Mouse (Mus musculus) kidney, embryonic 16.5 days (tissue): ENCODE measurements at regions not wholly inside any gene's neighbourhood (a gene's known extent, or its start where the extent isn't known, plus 50 kb on each side); places are given as distances from the start of the nearest gene placed in this dataset.

ENCODE experiments used
- ATAC-seq: fragments of 200-750 bp; cut with Nextera tagmentation; 2 replicates; pipeline ENCODE4 v1.8.0; 2017; ENCODE audit warnings: moderate TSS enrichment; ENCODE audit not compliant: low FRiP score, low TSS enrichment
- H3K27ac ChIP-seq: fragments of 300-500 bp; sonication (generic); 2 replicates; pipeline ENCODE4 v1.5.1; 2014; ENCODE audit warnings: low read length
- H3K27me3 ChIP-seq: fragments of 300-500 bp; sonication (generic); 2 replicates; pipeline ENCODE4 v1.6.1; 2014; ENCODE audit warnings: low read length, control low read depth, mixed read lengths; ENCODE audit not compliant: insufficient read depth
- H3K36me3 ChIP-seq: fragments of 300-500 bp; sonication (generic); 2 replicates; pipeline ENCODE4 v1.6.1; 2014; ENCODE audit warnings: low read length, control low read depth, mixed read lengths; ENCODE audit not compliant: insufficient read depth
- H3K4me1 ChIP-seq: fragments of 300-500 bp; sonication (generic); 2 replicates; pipeline ENCODE4 v1.6.1; 2014; ENCODE audit warnings: low read length, control low read depth, mixed read lengths; ENCODE audit not compliant: insufficient read depth
- H3K4me2 ChIP-seq: fragments of 300-500 bp; sonication (generic); replicated peaks from 2 replicates; pipeline ENCODE4 v1.6.1; 2014; ENCODE audit warnings: low read depth, low read length
- H3K4me3 ChIP-seq: fragments of 300-500 bp; sonication (generic); 2 replicates; pipeline ENCODE4 v1.5.1; 2014; ENCODE audit warnings: mild to moderate bottlenecking, low read length
- H3K9ac ChIP-seq: fragments of 300-500 bp; sonication (generic); replicated peaks from 2 replicates; pipeline ENCODE4 v1.6.1; 2014; ENCODE audit warnings: low read length
- H3K9me3 ChIP-seq: fragments of 300-500 bp; sonication (generic); 2 replicates; pipeline ENCODE4 v1.6.1; 2016; ENCODE audit warnings: low read length, control low read depth
- WGBS: fragments of 180-500 bp; shearing (Covaris S2); extraction: QIAGEN DNeasy Blood & Tissue Kit; methylation state at CpG from one replicate; pipeline ENCODE4 v1.1.7; 2014; 5-methylcytosine and 5-hydroxymethylcytosine counted together

DNA sequence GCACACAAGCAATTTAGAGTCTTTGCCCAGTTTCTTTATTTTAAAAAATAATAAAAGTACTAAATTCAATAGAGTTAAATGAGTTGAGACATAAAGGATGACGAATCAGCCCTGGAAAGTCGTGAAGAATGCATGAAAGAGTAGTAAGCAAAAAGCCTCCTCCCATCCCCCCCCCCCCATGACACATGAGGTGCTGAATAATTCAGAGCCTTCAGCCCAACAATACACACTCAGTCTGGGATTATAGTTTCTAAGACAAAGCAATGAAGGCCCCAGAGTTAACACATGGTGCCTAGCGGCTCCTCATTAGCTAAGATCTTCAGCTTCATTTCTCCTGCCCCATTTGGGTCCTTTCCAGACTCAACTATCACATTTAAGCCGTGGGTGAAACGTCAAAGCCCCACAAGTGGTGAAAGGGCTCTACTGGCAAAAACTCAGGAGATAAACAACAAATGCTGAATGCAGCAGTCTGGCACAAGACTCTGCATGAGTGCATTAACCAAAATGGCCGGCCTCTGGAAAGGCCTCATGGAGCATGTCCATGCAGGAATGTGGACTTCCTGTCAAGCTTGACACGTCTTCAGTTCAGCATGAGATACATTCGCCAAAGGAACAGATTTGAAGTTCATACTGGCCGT lies 560.9 kb upstream of the Gm26657 start:
- no peaks in the 10 kb centered on the region for H3K36me3 ChIP-seq
- H3K9me3 ChIP-seq = no peaks in the 10 kb centered on the region
- no peak for ATAC-seq
- no peak overlapping the region for H3K9ac ChIP-seq
- H3K27ac ChIP-seq = no peak overlapping the region
- no peaks in the 10 kb centered on the region for H3K4me1 ChIP-seq
- H3K4me3 ChIP-seq = no peak overlapping the region
- no peak overlapping the region for H3K4me2 ChIP-seq
- 72% methylated on average over 9 of the region's 9 CpGs for WGBS
- H3K27me3 ChIP-seq = no peaks in the 10 kb centered on the region

GRCm38 (mm10) chr4:56161257-56161594 lies 578.6 kb upstream of the Gm26657 start:
- Histone ChIP-seq H3K36me3 (no peaks in the 10 kb centered on the region), H3K9me3 (no peaks in the 10 kb centered on the region), H3K4me2 (no peak overlapping the region), H3K27ac (no peak overlapping the region), H3K4me3 (no peak overlapping the region), H3K27me3 (no peaks in the 10 kb centered on the region), H3K9ac (no peak overlapping the region), H3K4me1 (no peaks in the 10 kb centered on the region)
- no peak for ATAC-seq
- 77% methylated on average over 3 of the region's 3 CpGs for WGBS

DNA sequence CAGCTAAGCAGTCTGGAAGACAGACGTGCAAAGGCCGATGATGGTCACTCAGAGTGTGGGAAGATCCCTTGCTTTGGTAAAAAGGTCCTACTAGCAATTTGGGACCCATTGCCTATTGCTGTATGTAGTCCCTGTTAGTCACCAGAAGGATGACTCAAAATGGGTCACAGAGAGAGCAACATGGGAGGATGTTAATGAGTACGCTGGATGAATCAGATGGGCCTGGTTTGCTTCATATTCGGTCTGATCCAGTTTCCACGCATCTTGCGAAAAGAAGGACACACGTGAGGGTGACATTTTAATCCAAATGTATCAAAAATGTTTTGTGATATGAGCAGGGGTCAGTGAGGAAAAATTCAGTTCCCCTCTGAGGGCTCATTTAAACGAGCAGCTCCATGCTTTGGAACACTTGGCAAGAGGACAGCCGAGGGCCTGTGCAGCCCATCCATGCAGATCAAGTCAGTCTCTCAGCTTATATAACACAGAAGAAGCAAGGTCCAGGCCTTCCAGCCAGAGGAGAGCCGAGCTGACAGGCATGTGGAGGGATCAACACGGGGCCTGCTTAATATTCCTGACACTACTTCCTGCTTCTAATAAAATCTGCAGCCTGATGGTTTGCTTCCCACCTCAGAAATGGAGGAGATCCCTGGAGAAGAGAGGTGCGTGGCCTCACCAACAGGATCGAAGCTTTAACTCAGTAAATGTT lies 579.2 kb upstream of the Gm26657 start:
- WGBS = 77% methylated on average over 13 of the region's 13 CpGs

DNA sequence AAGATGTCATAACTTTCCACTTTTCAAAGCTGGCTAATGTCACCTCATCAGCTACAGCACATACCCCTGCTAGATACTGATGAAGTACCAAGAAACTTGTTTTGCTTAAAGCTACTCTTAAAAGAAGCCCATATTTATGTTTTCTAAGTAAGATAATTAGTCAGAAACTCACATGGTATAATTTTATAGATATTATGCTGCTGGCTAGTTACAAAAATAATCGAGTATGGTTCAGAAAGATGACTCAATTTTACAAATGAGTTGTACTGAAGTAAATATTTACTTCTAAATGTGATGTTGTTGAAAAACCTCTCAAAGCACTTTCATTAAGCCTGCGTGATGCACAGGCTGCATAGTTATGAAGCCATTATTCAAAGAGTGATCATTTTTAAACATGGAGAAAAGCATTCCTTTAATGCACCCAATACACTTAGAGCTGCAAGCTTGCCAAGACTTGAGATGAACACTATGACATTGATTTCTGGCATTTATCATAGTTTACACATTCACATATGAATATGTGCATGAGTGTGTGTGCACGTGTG lies 582.3 kb upstream of the Gm26657 start:
- Histone ChIP-seq H3K4me3 (no peak overlapping the region), H3K27me3 (no peaks in the 10 kb centered on the region), H3K4me1 (no peaks in the 10 kb centered on the region), H3K4me2 (no peak overlapping the region), H3K27ac (no peak overlapping the region), H3K36me3 (no peaks in the 10 kb centered on the region), H3K9ac (no peak overlapping the region), H3K9me3 (no peaks in the 10 kb centered on the region)
- WGBS = 91% methylated on average over 3 of the region's 3 CpGs
- no peak for ATAC-seq

More for the DNA sequence above, 579.2 kb upstream of the Gm26657 start:
- no peak overlapping the region for H3K9ac ChIP-seq
- no peaks in the 10 kb centered on the region for H3K27me3 ChIP-seq
- ATAC-seq = no peak
- no peak overlapping the region for H3K27ac ChIP-seq
- H3K9me3 ChIP-seq = no peaks in the 10 kb centered on the region
- H3K36me3 ChIP-seq = no peaks in the 10 kb centered on the region
- no peak overlapping the region for H3K4me2 ChIP-seq
- H3K4me1 ChIP-seq = no peaks in the 10 kb centered on the region
- no peak overlapping the region for H3K4me3 ChIP-seq

DNA sequence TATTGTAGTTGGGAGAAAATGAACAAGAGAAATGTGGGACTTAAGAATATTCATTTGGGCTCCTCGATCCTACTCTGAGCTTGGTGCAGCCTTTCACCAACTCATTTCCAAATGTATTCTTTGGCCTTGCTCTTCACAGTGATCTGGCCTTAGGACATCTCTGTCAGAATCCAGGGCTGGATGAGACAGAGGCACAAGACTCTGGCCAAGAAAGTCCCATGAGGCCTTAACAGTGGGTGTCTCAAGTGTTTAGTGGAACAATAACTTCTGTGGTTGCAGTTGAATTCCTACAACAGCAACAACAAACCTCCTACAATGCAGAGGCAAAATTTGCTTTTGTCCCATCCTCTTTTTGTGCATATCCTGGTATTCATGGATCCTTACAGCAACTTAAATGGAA lies 589.2 kb upstream of the Gm26657 start:
- Histone ChIP-seq H3K27me3 (no peaks in the 10 kb centered on the region), H3K4me1 (no peaks in the 10 kb centered on the region), H3K36me3 (no peaks in the 10 kb centered on the region), H3K9me3 (no peaks in the 10 kb centered on the region), H3K4me3 (no peak overlapping the region), H3K4me2 (no peak overlapping the region), H3K27ac (no peak overlapping the region), H3K9ac (no peak overlapping the region)
- WGBS = 90% methylated on average over 1 of the region's 1 CpGs
- ATAC-seq = no peak

DNA sequence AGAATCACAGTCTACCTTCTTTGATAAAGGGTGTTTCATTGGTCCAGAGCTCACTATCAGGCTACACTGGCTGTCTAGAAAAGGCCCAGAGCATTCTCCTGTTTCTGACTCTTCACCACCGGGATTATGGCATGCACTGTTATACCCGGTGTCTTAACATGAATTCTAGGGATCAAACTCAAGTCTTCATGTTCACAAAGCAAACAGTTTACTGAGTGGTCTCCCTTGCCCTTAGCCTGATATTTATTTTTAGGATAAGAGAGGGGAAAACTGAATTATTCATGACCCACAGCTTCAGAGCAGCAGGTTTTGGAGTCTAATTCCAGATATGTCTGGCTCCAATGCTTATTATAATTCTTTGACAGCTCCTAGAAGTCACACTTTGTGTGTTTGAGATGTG lies 596.0 kb upstream of the Gm26657 start:
- no peak for ATAC-seq

GRCm38 (mm10) chr4:56136837-56137236 lies 603.0 kb upstream of the Gm26657 start:
- WGBS = 87% methylated on average over 3 of the region's 3 CpGs
- no peaks in the 10 kb centered on the region for H3K36me3 ChIP-seq
- H3K4me1 ChIP-seq = no peaks in the 10 kb centered on the region
- H3K4me2 ChIP-seq = no peak overlapping the region
- ATAC-seq = no peak
- H3K27ac ChIP-seq = no peak overlapping the region
- H3K9ac ChIP-seq = no peak overlapping the region
- H3K9me3 ChIP-seq = no peaks in the 10 kb centered on the region
- H3K4me3 ChIP-seq = no peak overlapping the region
- no peaks in the 10 kb centered on the region for H3K27me3 ChIP-seq

More for the DNA sequence above, 596.0 kb upstream of the Gm26657 start:
- Histone ChIP-seq H3K4me1 (no peaks in the 10 kb centered on the region), H3K27me3 (no peaks in the 10 kb centered on the region), H3K36me3 (no peaks in the 10 kb centered on the region), H3K4me2 (no peak overlapping the region), H3K27ac (no peak overlapping the region), H3K9ac (no peak overlapping the region), H3K9me3 (no peaks in the 10 kb centered on the region), H3K4me3 (no peak overlapping the region)
- 92% methylated on average over 2 of the region's 2 CpGs for WGBS

DNA sequence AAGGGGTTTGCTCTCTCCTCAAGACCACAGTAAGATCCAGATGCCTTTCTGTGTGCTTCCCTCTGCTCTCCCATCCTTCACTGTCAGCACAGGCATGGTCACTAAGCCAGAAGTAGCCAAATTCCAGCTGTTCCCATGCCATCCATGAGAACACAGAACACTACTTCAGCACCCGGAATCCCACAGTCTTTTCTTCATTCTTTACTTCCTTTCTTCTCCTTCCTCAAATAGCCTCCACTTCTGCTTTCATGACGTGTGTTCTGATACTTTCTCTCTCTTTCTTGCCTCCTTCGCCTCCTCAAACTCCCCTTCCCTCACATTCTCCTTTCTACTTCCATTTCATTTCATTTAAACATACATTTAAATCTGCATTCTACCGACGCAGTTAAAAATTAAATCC lies 602.1 kb upstream of the Klf4 start:
- H3K36me3 ChIP-seq = no peaks in the 10 kb centered on the region
- no peak overlapping the region for H3K9ac ChIP-seq
- no peak for ATAC-seq
- no peak overlapping the region for H3K27ac ChIP-seq
- no peaks in the 10 kb centered on the region for H3K4me1 ChIP-seq
- H3K9me3 ChIP-seq = no peaks in the 10 kb centered on the region
- WGBS = 85% methylated on average over 5 of the region's 5 CpGs
- no peak overlapping the region for H3K4me2 ChIP-seq
- H3K27me3 ChIP-seq = no peaks in the 10 kb centered on the region
- no peak overlapping the region for H3K4me3 ChIP-seq

DNA sequence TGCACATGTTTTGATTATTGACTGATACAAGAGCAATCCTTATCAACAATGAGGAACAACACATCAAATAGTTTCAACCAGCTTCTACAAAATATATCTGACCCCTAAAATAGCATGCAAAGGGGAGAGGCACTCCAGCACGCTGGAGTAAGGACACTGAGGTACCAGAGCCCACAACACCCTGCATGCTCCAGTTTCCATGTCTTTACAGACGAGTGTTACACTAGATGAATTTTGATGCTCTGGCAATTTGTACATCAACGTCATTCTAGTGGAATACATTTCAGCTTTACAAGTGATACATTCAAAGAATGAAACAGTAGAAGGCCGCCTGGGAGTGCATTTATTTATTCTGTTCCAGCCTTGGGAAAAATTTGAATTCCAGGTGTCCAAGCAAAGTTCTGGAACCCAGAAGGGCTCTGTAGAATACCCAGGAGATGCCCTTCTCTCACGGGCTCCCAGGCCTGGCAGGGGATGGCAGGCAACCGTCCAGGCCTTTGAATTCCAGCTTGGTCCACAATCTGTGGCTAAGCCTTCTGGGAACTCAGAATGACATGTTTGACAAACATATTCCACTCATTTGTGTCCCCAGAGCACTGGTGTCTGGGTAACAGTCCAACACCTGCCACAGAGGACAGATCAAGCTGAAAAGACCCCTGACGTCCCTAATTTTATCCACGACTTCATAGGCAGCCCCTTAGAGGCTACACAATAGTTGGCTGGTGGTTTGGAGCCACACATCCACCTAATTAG lies 595.6 kb upstream of the Klf4 start:
- Histone ChIP-seq H3K4me2 (no peak overlapping the region), H3K36me3 (no peaks in the 10 kb centered on the region), H3K27ac (no peak overlapping the region), H3K4me3 (no peak overlapping the region), H3K9me3 (no peaks in the 10 kb centered on the region), H3K9ac (no peak overlapping the region), H3K4me1 (no peaks in the 10 kb centered on the region), H3K27me3 (no peaks in the 10 kb centered on the region)
- WGBS = 75% methylated on average over 8 of the region's 8 CpGs
- ATAC-seq = no peak

DNA sequence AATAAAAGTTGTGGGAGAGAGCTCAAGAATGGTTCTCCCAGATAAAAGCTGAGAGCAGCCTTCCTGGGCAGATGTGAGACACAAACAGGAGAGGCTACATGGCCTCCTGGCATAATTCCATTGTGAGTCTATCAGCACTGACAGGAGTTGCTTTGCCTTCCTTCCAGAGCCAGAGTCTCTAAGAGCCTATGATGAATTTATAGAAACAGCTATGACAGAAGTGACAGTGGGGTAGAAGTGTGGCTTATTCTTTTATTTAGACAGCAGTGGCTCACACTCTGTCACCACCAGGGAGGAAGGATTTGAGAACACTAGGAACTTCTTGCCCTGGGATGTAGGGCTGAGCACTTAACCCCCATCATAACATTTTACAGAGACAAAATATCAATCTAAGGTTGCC lies 592.2 kb upstream of the Klf4 start:
- Histone ChIP-seq H3K27ac (no peak overlapping the region), H3K9me3 (no peaks in the 10 kb centered on the region), H3K9ac (no peak overlapping the region), H3K4me2 (no peak overlapping the region), H3K4me1 (no peaks in the 10 kb centered on the region), H3K36me3 (no peaks in the 10 kb centered on the region), H3K4me3 (no peak overlapping the region), H3K27me3 (no peaks in the 10 kb centered on the region)
- ATAC-seq = no peak
